11 mouse cellular contexts compared by ENCODE assay signal in the genomic region with DNA sequence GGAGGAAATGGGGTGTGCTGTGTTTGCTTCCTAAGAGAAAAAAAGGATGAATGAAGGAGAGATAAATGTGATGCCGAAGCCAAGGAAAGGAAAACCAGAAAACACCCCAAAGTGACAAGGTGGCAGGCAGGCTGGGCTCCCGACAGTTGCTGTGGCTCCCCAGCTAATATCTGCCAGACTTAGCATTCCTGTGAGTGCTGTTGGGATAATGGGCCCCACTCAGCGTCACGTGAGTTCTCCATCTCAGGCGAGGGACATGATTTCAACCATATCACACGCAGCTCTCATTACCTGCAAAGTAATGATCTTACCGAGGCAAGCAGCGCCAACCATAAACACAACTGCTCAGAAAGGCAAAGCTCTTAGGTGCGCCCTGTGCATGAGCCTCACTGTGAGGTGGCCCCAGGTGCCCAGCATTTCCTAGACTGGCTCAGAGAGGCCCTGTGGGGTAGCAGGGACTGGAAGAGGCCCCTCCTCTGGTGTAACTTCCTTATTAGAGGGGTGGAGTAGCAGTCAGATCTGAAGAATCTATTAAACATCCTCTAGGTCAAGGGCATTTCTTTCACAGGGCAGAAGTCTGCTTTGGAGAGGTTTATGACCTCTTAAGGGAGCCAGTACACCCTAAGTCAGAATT. TPM values are rescaled to one million over a fixed set of nuclear protein-coding genes. Genes with fewer than 3 reads are reported as not detected.
DNase-seq lines count a peak whose midpoint lies in the region; ATAC-seq and TF ChIP-seq lines count a peak whose summit lies in the region.
"Had no signal": no experiment of that assay in that cellular context is flagged by ENCODE, and none has a peak within 500 bp of the region (broad histone marks: within the 10 kb centered on the region; RNA-seq: fewer than 3 reads in every experiment).

No protein-coding gene starts in this region.

- TF ChIP-seq CTCF in kidney, postnatal 0 days (IDR thresholded peaks at IDR 0.05; ENCODE audit: low read depth), result no peak

- DNase-seq in kidney, postnatal 0 days (ENCODE audit: low spot score), result no peak
- DNase-seq in kidney, postnatal 4 days, result no peak
- no peak for DNase-seq in embryonic facial prominence, embryonic 14.5 days (ENCODE audit: low spot score)
- no peak for DNase-seq in layer of hippocampus, adult 9-11 months
- DNase-seq in right cerebral cortex, postnatal 10 days (ENCODE audit: low spot score in 2 of 2), result no peak
- no peak for DNase-seq in adipocyte (ENCODE audit: low spot score)
- DNase-seq: kidney, postnatal 36 days; lung, adult 18-20 months had no signal

- ATAC-seq in kidney, postnatal 0 days (replicated peaks; ENCODE audit: low FRiP score, low read depth), result no peak; the same call in 1 of the 2 replicates
- ATAC-seq in embryonic facial prominence, embryonic 14.5 days (ENCODE audit: low read depth), result 0 out of 2 replicates have a peak, but pooled peaks have one; percentile 62
- ATAC-seq in hindbrain, embryonic 16.5 days, result peak; percentile 76
- peak; percentile 72 for ATAC-seq in neural tube, embryonic 14.5 days (ENCODE audit: low read depth)
- ATAC-seq: Patski had no signal

- no peaks in the 10 kb centered on the region for H3K36me3 ChIP-seq in kidney, postnatal 0 days (ENCODE audit: insufficient read depth, low read length)
- H3K36me3 ChIP-seq in embryonic facial prominence, embryonic 14.5 days (ENCODE audit: control insufficient read depth, insufficient read depth, low read length), result 0 out of 2 replicates have a peak, but pooled peaks cover 7% of the 10 kb centered on the region
- H3K36me3 ChIP-seq in hindbrain, embryonic 16.5 days (ENCODE audit: control insufficient read depth, insufficient read depth, low read length), result no peaks in the 10 kb centered on the region
- H3K36me3 ChIP-seq in neural tube, embryonic 14.5 days (ENCODE audit: control insufficient read depth, insufficient read depth, low read length), result no peaks in the 10 kb centered on the region

- H3K27me3 ChIP-seq in kidney, postnatal 0 days (ENCODE audit: insufficient read depth, low read length), result no peaks in the 10 kb centered on the region
- H3K27me3 ChIP-seq in embryonic facial prominence, embryonic 14.5 days (replicated peaks; ENCODE audit: control insufficient read depth, insufficient read depth, low read length), result no peaks in the 10 kb centered on the region
- no peaks in the 10 kb centered on the region for H3K27me3 ChIP-seq in hindbrain, embryonic 16.5 days (replicated peaks; ENCODE audit: control insufficient read depth, insufficient read depth, low read length)
- no peaks in the 10 kb centered on the region for H3K27me3 ChIP-seq in neural tube, embryonic 14.5 days (ENCODE audit: control insufficient read depth, insufficient read depth, low read length)
- H3K27me3 ChIP-seq: Patski had no signal

- WGBS in kidney, postnatal 0 days, result 46% methylated on average over 9 of the region's 9 CpGs
- WGBS in embryonic facial prominence, embryonic 14.5 days, result 24% methylated on average over 9 of the region's 9 CpGs
- WGBS in hindbrain, embryonic 16.5 days, result 30% methylated on average over 9 of the region's 9 CpGs
- 19% methylated on average over 9 of the region's 9 CpGs for WGBS in neural tube, embryonic 14.5 days

- H3K9ac ChIP-seq in kidney, postnatal 0 days (ENCODE audit: low read depth, low read length), result no peak overlapping the region
- no peak overlapping the region for H3K9ac ChIP-seq in embryonic facial prominence, embryonic 14.5 days (ENCODE audit: low read depth, low read length)
- peak overlapping the region; percentile 10; the same call in 1 of the 2 replicates for H3K9ac ChIP-seq in hindbrain, embryonic 16.5 days (ENCODE audit: low read depth, low read length)
- no peak overlapping the region for H3K9ac ChIP-seq in neural tube, embryonic 14.5 days (replicated peaks; ENCODE audit: low read depth, low read length)

- no peak overlapping the region for H3K4me3 ChIP-seq in kidney, postnatal 0 days (replicated peaks; ENCODE audit: low read depth, low read length)
- H3K4me3 ChIP-seq in embryonic facial prominence, embryonic 14.5 days (ENCODE audit: low read depth, low read length), result no peak overlapping the region
- no peak overlapping the region for H3K4me3 ChIP-seq in hindbrain, embryonic 16.5 days (ENCODE audit: low read length)
- no peak overlapping the region for H3K4me3 ChIP-seq in neural tube, embryonic 14.5 days (ENCODE audit: low read depth, low read length)

- H3K9me3 ChIP-seq in kidney, postnatal 0 days (replicated peaks; ENCODE audit: low read length), result peaks cover 4% of the 10 kb centered on the region; the same call in 1 of the 2 replicates
- peaks cover 5% of the 10 kb centered on the region; the same call in 1 of the 2 replicates for H3K9me3 ChIP-seq in embryonic facial prominence, embryonic 14.5 days (ENCODE audit: control insufficient read depth, low read length)
- peaks cover 4% of the 10 kb centered on the region; the same call in 1 of the 2 replicates for H3K9me3 ChIP-seq in hindbrain, embryonic 16.5 days (ENCODE audit: control insufficient read depth, low read length)
- no peaks in the 10 kb centered on the region; the same call in 1 of the 2 replicates for H3K9me3 ChIP-seq in neural tube, embryonic 14.5 days (ENCODE audit: control insufficient read depth, low read length)

- H3K27ac ChIP-seq in kidney, postnatal 0 days, result peak overlapping the region; percentile 61; the same call in 1 of the 2 replicates
- no peak overlapping the region; the same call in 1 of the 2 replicates for H3K27ac ChIP-seq in embryonic facial prominence, embryonic 14.5 days (replicated peaks; ENCODE audit: low read depth, low read length)
- H3K27ac ChIP-seq in hindbrain, embryonic 16.5 days (ENCODE audit: low read depth, low read length), result peak overlapping the region; percentile 45
- no peak overlapping the region for H3K27ac ChIP-seq in neural tube, embryonic 14.5 days (ENCODE audit: low read depth, low read length)

- no peak overlapping the region for H3K4me2 ChIP-seq in kidney, postnatal 0 days (ENCODE audit: low read length)
- H3K4me2 ChIP-seq in embryonic facial prominence, embryonic 14.5 days (ENCODE audit: low read depth, low read length), result no peak overlapping the region
- peak overlapping the region; percentile 37 for H3K4me2 ChIP-seq in hindbrain, embryonic 16.5 days (ENCODE audit: low read length)
- H3K4me2 ChIP-seq in neural tube, embryonic 14.5 days (ENCODE audit: low read depth, low read length), result peak overlapping the region; percentile 27; the same call in 1 of the 2 replicates

- H3K4me1 ChIP-seq in kidney, postnatal 0 days (replicated peaks; ENCODE audit: insufficient read depth, low read length), result peaks cover 17% of the 10 kb centered on the region; the same call in 1 of the 2 replicates
- H3K4me1 ChIP-seq in embryonic facial prominence, embryonic 14.5 days (ENCODE audit: control insufficient read depth, insufficient read depth, low read length), result peaks cover 26% of the 10 kb centered on the region
- H3K4me1 ChIP-seq in hindbrain, embryonic 16.5 days (ENCODE audit: control insufficient read depth, insufficient read depth, low read depth, low read length), result peaks cover 11% of the 10 kb centered on the region
- peaks cover 13% of the 10 kb centered on the region for H3K4me1 ChIP-seq in neural tube, embryonic 14.5 days (ENCODE audit: control insufficient read depth, insufficient read depth, low read length)

RNA-seq across cellular contexts. Expression of a gene that starts 41.9 kb away (rescaled TPM):
- polyA plus RNA-seq in kidney, postnatal 0 days (2015; fragmentation: Nextera tagmentation; extraction: Ambion mirVana), result 42.0 and 43.7 TPM in 2 replicates
- 36.0 and 39.4 TPM in 2 replicates for polyA plus RNA-seq in embryonic facial prominence, embryonic 14.5 days (2014; fragmentation: Nextera tagmentation; extraction: Ambion mirVana)
- 57.4 and 68.0 TPM in 2 replicates for polyA plus RNA-seq in hindbrain, embryonic 16.5 days (2015; fragmentation: Nextera tagmentation; extraction: Ambion mirVana)
- 57.0 and 60.7 TPM in 2 replicates for polyA plus RNA-seq in neural tube, embryonic 14.5 days (2014; fragmentation: Nextera tagmentation; extraction: Ambion mirVana)

Comparison
In these comparisons a context has a peak if more than half of its experiments do, and no peak if none do; other contexts are left out.
1. H3K27ac ChIP-seq: peak in kidney, postnatal 0 days (single experiment) and hindbrain, embryonic 16.5 days (single experiment); none in embryonic facial prominence, embryonic 14.5 days (single experiment) and neural tube, embryonic 14.5 days (single experiment).
2. H3K4me2 ChIP-seq: peak in hindbrain, embryonic 16.5 days (single experiment) and neural tube, embryonic 14.5 days (single experiment); none in kidney, postnatal 0 days (single experiment) and embryonic facial prominence, embryonic 14.5 days (single experiment).